Mouse (Mus musculus): ENCODE measurements around the gene Hsd17b13.

GRCm38 (mm10) chr5:104009421-104009820 lies 32.2 kb upstream of the Hsd17b13 start:
- TF ChIP-seq CTCF (IDR thresholded peaks at IDR 0.05; ENCODE audit: extremely low read depth, insufficient read depth, insufficient read length, insufficient replicate concordance) (no peak), POLR2A (IDR thresholded peaks at IDR 0.05; ENCODE audit: low read depth, low read length) (no peak)
